Comparison of ENCODE assay signal across 30 mouse cellular contexts in genomic region chr2:153295196-153295595, GRCm38 (mm10).
"Had no signal": no experiment of that assay in that cellular context is flagged by ENCODE, and none has a peak within 500 bp of the region (broad histone marks: within the 10 kb centered on the region; RNA-seq: fewer than 3 reads in every experiment).

No protein-coding gene starts in this region.

- H3K9me3 ChIP-seq: limb, embryonic 10.5 days; limb, embryonic 12.5 days; limb, embryonic 13.5 days; limb, embryonic 15.5 days; liver, embryonic 12.5 days; liver, embryonic 13.5 days; liver, embryonic 15.5 days; lung, embryonic 15.5 days; megakaryocyte, embryonic 14.5 days; midbrain, embryonic 10.5 days; midbrain, embryonic 12.5 days; midbrain, embryonic 13.5 days; midbrain, embryonic 15.5 days; neural tube, embryonic 12.5 days had no signal

- H3K27ac ChIP-seq: limb, embryonic 10.5 days; limb, embryonic 12.5 days; limb, embryonic 13.5 days; limb, embryonic 15.5 days; liver, embryonic 12.5 days; liver, embryonic 13.5 days; liver, embryonic 14.5 days; liver, embryonic 15.5 days; lung, embryonic 15.5 days; macrophage; midbrain, embryonic 10.5 days; midbrain, embryonic 12.5 days; midbrain, embryonic 13.5 days; midbrain, embryonic 15.5 days; neural tube, embryonic 12.5 days had no signal

- ATAC-seq: liver, embryonic 12.5 days; liver, postnatal 0 days; lung, postnatal 0 days; midbrain, embryonic 13.5 days; midbrain, embryonic 15.5 days had no signal

- H3K4me3 ChIP-seq: limb, embryonic 10.5 days; limb, embryonic 12.5 days; limb, embryonic 13.5 days; limb, embryonic 15.5 days; liver, embryonic 12.5 days; liver, embryonic 13.5 days; liver, embryonic 15.5 days; lung, embryonic 15.5 days; megakaryocyte, embryonic 14.5 days; midbrain, embryonic 10.5 days; midbrain, embryonic 12.5 days; midbrain, embryonic 13.5 days; midbrain, embryonic 15.5 days; myocyte; neural tube, embryonic 12.5 days had no signal

- H3K9ac ChIP-seq: limb, embryonic 12.5 days; limb, embryonic 13.5 days; limb, embryonic 15.5 days; liver, embryonic 12.5 days; liver, embryonic 13.5 days; liver, embryonic 14.5 days; liver, embryonic 15.5 days; liver, postnatal 0 days; lung, embryonic 14.5 days; lung, embryonic 15.5 days; midbrain, embryonic 12.5 days; midbrain, embryonic 13.5 days; midbrain, embryonic 15.5 days; neural tube, embryonic 12.5 days had no signal

- H3K27me3 ChIP-seq: limb, embryonic 12.5 days; limb, embryonic 13.5 days; limb, embryonic 15.5 days; liver, embryonic 12.5 days; liver, embryonic 13.5 days; liver, embryonic 15.5 days; lung, embryonic 15.5 days; megakaryocyte, embryonic 14.5 days; midbrain, embryonic 12.5 days; midbrain, embryonic 13.5 days; midbrain, embryonic 15.5 days; neural tube, embryonic 12.5 days had no signal

- DNase-seq: left cerebral cortex, postnatal 4 days; liver; liver, embryonic 13.5 days; liver, postnatal 0 days; lung, adult 18-20 months; lung, adult 2 months; lung, embryonic 14.5 days; lung, postnatal 10 days; lung, postnatal 14 days; lung, postnatal 36 days; lung, postnatal 4 days; midbrain, embryonic 14.5 days had no signal

- H3K4me2 ChIP-seq: limb, embryonic 12.5 days; limb, embryonic 13.5 days; limb, embryonic 15.5 days; liver, embryonic 11.5 days; liver, embryonic 12.5 days; liver, embryonic 13.5 days; liver, embryonic 15.5 days; lung, embryonic 14.5 days; lung, embryonic 15.5 days; midbrain, embryonic 12.5 days; midbrain, embryonic 13.5 days; midbrain, embryonic 15.5 days; neural tube, embryonic 12.5 days had no signal

- H3K36me3 ChIP-seq: limb, embryonic 13.5 days; liver, embryonic 13.5 days; liver, embryonic 15.5 days; lung, embryonic 15.5 days; midbrain, embryonic 10.5 days; midbrain, embryonic 12.5 days; midbrain, embryonic 13.5 days; midbrain, embryonic 15.5 days; neural tube, embryonic 12.5 days had no signal
